In genomic region chr16:35183161-35183560, GRCm38 (mm10) we compare ENCODE assay signal across 13 mouse cellular contexts. TPM values are rescaled to one million over a fixed set of nuclear protein-coding genes. Genes with fewer than 3 reads are reported as not detected.
DNase-seq lines count a peak whose midpoint lies in the region; ATAC-seq and TF ChIP-seq lines count a peak whose summit lies in the region.
"Had no signal": no experiment of that assay in that cellular context is flagged by ENCODE, and none has a peak within 500 bp of the region (broad histone marks: within the 10 kb centered on the region; RNA-seq: fewer than 3 reads in every experiment).

No protein-coding gene starts in this region.

- H3K4me2 ChIP-seq in hindbrain, embryonic 12.5 days (replicated peaks): no peak overlapping the region
- H3K4me2 ChIP-seq: hindbrain, embryonic 14.5 days had no signal

- no peak for ATAC-seq in erythroid progenitor cell, adult 5-6 weeks (replicated peaks; ENCODE audit: low FRiP score, poor library complexity, severe bottlenecking)
- no peak; the same call in 1 of the 2 replicates for ATAC-seq in hindbrain, embryonic 12.5 days (ENCODE audit: low FRiP score)

- H3K9ac ChIP-seq in hindbrain, embryonic 12.5 days: no peak overlapping the region
- H3K9ac ChIP-seq: hindbrain, embryonic 14.5 days had no signal

- peak overlapping the region; percentile 6; the same call in 1 of the 2 replicates for H3K27ac ChIP-seq in layer of hippocampus, adult 2 months
- H3K27ac ChIP-seq in hindbrain, embryonic 12.5 days: no peak overlapping the region
- H3K27ac ChIP-seq: hindbrain, embryonic 14.5 days; kidney, postnatal 0 days; stomach, postnatal 0 days had no signal

- no peaks in the 10 kb centered on the region for H3K9me3 ChIP-seq in hindbrain, embryonic 12.5 days (replicated peaks)

- no peaks in the 10 kb centered on the region for H3K36me3 ChIP-seq in hindbrain, embryonic 12.5 days

- H3K4me1 ChIP-seq in hindbrain, embryonic 12.5 days: peaks cover 14% of the 10 kb centered on the region

- intact Hi-C loops in left cerebral cortex, postnatal 4 days (cut with DNase I): no loop called here

- H3K4me3 ChIP-seq in layer of hippocampus, adult 2 months: no peak overlapping the region
- H3K4me3 ChIP-seq in hindbrain, embryonic 12.5 days: no peak overlapping the region

- WGBS in hindbrain, embryonic 12.5 days: 78% methylated on average over 11 of the region's 11 CpGs

- H3K27me3 ChIP-seq in hindbrain, embryonic 12.5 days: no peaks in the 10 kb centered on the region

- no peak for TF ChIP-seq CTCF in layer of hippocampus, adult 2 months (conservative IDR thresholded peaks at IDR 0.05)

- DNase-seq in adrenal gland, postnatal 14 days: peak; percentile 53
- no peak for DNase-seq in adrenal gland, postnatal 4 days (ENCODE audit: low spot score in 2 of 2)
- peak; percentile 75 for DNase-seq in left cerebral cortex, postnatal 4 days
- no peak for DNase-seq in left cerebral cortex, adult 8-10 months (ENCODE audit: low spot score in 2 of 2)
- DNase-seq in gastrocnemius, adult 18-20 months (ENCODE audit: low spot score): peak; percentile 65
- peak in 1 of 2 experiments; percentile 26 for DNase-seq in layer of hippocampus, adult 2 months (ENCODE audit: low spot score in 2 of 2)
- DNase-seq: B cell, adult 2 months had no signal

RNA-seq across cellular contexts. Expression of gene Adcy5, which starts 28.5 kb away (rescaled TPM):
- 6.3 and 8.9 TPM in 2 replicates for total RNA-seq in adrenal gland, postnatal 14 days (2021)
- 10 to 100 TPM; 11.7 to 12.1 TPM for total RNA-seq in adrenal gland, postnatal 4 days (2021)
- total RNA-seq in left cerebral cortex, postnatal 4 days (2021): 10 to 100 TPM; 82.1 to 83.3 TPM
- 100 to 1,000 TPM; 198 to 240 (median 222) TPM for total RNA-seq in left cerebral cortex, adult 8-10 months (2022)
- total RNA-seq in gastrocnemius, adult 18-20 months (2021): 1 to 10 TPM; 1.9 TPM
- 10 to 100 TPM; 74.3 to 76.8 TPM for total RNA-seq in layer of hippocampus, adult 2 months (2021)
- not detected in 2 replicates for total RNA-seq in erythroid progenitor cell, adult 5-6 weeks (2015; ENCODE audit: low replicate concordance)
- total RNA-seq in erythroid progenitor cell, adult 5-6 weeks (2017; ENCODE audit: low replicate concordance): not detected in 2 replicates
- polyA plus RNA-seq in hindbrain, embryonic 12.5 days (2016; fragmentation: Nextera tagmentation; extraction: Ambion mirVana): 4.4 and 4.5 TPM in 2 replicates
- total RNA-seq: common myeloid progenitor, adult 5-6 weeks had no signal

Comparison
In these comparisons a context has a peak if more than half of its experiments do, and no peak if none do; other contexts are left out.
1. DNase-seq: peak in adrenal gland, postnatal 14 days (single experiment), left cerebral cortex, postnatal 4 days (single experiment) and gastrocnemius, adult 18-20 months (single experiment); none in adrenal gland, postnatal 4 days (0 of 2) and left cerebral cortex, adult 8-10 months (0 of 2).